Mouse (Mus musculus): Measurements from ENCODE around the gene Ncmap.
A peak's percentile ranks its signal among the peaks of the same experiment; 100 is the strongest.

The Ncmap gene

DNA sequence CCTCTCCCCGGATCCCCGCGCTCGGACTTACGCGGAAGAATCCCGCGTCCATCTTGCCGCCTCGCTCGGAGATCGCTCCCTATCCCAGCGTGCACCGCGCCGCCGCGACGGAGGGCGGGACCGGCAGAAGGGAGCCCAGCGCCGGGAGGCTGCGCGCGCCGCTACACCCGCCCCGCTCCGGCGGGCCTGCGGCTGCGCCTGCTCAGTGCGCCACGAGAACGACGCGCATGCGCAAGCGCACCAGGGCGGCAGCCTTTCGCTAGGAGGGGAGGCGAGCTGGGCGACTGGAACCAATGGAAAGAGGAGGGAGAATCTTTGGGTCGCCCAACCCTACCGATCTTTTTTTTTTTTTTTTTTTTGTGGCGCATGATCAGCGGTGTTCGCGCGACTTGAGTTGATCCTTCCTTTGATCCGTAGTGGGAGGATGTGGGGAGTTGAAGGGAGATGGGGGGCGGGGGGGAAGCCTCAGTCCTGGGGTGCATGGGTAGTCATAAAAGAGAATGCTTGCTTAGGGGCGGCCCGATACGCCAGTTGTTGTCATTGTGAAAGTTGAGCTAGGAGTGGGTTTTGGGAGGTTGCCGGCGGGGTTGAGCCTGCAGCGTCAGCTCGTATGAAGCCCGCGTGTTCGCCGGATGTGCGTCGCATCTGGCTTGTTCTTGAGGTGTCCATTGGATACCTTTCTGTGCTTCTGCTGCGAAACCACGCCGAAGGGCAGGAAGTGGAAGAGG lies 44.8 kb downstream of the Ncmap start, which contains the start of gene Srrm1:
TSS of gene Srrm1 (minus strand) at position 256 of the 728 bp plus-strand sequence.
- peak; percentile 98 to 100 for DNase-seq (ENCODE audit: low spot score in 2 of 2)

DNA sequence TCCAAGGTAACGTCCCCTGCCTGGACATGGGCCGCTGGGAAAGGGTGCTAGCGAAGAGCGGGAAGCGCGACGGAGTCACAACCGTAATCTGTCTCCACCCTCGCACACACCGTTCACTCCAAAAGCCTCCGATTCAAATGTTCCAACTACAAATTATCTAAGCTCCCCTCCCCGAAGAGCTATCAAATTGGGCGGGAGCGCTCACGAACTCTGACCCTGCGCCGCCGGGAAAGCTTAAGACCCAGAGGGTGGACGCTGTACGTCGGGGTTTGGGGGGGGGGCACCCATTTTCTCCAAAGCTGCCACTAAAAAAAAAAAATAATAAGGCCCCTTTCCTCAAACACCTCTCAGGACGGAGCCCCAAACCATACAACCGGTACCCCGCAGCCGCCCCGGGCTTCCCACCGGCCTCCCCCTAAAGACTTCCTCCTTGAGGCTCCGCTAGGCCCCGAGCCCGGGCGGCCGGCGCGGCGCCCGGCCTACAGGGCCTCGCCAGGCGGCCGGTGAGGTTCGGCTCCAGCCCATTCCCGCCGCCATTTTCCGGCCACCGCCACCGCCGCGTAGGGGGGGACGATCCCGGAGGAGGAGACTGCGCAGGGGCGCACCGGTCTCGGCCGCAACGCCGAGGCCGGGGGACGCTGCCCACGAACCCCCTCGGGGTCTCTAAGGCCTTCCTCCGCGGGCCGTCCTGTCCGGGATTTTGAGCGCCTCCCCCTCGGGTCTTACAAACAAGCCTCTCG lies 45.5 kb downstream of the Ncmap start:
- DNase-seq (ENCODE audit: low spot score in 2 of 2) = no peak

DNA sequence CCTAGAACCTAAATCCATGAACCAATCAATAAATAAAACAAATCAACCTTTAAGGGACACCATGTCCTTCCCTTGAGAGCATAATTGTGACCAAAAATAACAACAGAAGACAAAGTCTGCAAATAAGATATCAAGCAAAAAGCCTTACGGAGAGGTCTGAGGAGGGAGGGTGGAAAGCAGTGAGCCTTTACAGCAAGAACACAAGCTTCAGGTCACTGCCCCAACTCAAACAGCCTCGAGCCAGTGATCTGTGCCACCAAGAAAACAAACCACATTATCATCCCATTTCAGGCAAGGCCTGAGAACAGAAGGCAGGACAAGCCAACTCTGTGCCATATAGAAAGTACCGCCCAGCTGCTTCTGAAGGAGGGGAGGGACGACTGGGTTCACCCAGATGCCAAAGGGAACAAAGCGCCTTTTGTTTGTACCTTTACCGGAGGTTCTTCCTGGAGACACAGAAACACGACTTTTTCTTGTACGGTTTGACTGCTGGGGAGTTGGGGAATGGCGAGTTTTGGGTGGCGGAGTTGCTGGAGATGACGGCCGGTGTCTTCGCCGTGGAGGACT lies 60.6 kb downstream of the Ncmap start:
- no peak for DNase-seq (ENCODE audit: low spot score in 2 of 2)

DNA sequence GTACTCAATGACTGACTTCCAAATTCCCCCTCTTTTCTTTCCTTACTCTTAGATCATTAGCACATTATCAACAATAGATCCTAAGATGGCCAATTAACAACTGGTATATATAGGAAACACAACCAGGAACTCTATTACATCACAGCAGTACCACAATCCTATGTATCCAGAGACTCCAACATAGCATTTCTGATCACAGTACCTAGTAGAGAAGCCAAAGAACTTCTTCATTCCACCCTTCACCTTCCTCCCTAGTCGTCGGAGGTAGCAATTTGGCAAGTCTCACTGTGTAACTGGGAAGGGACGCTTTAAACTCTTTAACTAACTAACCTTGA lies 62.0 kb downstream of the Ncmap start:
- DNase-seq (ENCODE audit: low spot score in 2 of 2) = no peak

DNA sequence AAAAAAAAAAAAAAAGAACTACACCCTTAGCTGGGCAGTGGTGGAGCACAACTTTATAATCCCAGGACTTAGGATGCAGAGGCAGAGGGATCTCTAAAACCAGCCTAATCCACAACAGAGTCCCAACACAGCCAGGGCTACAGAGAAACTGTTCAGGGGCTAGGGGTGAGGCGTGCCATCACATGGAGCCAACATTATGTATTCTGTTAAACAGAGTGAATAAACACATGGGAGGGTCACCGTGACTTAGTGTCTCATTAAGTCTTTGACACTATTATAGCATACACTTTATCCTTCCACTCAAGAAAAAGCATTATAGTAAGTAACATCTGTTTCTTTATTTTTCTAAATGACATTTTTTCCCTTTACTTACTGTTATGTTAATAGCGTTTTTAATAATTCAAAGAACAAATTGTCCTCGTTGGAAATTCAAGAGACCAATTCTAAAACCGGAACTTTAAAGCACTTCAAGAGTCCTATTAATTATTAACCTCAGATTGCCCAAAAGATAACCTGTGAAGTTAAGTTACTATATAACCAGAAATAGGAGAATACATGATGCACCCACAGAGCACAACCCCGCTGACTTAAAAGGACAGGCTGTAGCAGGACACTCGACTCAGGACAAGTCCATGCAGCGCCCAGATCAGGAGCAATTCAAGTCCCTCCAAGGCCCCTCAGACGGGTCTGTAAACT lies 62.6 kb downstream of the Ncmap start:
- no peak for DNase-seq (ENCODE audit: low spot score in 2 of 2)

DNA sequence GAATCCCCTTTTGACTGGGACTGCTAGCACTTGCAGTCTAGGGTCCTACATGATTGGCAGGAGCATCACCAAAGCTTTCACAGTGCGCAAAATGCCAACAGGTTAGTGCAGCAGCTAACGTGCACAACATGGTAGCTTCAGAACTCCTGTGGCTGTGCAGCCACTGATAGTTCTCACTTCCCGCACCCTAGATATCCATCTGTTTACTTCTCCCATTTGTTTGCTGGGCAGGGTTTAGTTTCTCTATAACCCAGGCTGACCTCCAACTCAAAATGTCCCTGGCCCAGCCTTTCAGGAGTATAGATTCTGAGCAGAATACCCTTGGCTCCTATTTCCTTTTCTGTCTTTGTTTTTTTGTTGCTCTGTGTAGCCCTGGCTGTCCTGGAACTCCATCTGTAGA lies 71.6 kb downstream of the Ncmap start:
- DNase-seq (ENCODE audit: low spot score in 2 of 2) = no peak

DNA sequence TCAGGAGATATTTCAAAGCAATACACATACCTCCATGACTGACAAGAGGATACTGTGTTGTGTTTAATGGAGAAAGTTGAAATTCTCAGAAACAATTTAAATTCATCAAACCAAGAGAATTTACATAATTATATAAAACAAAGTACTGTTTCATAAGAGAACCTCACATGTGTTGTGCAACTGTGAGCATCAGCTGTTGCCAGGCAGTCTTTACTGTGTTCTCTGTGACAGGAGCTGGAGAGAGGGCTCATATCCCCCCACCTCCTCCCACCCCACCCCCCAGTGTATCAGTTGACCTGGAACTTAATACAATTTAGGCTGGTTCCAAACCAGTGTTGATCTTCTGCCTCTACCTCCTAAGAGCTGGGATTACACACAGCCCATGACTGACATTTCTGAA lies 72.0 kb downstream of the Ncmap start:
- DNase-seq (ENCODE audit: low spot score in 2 of 2) = no peak

DNA sequence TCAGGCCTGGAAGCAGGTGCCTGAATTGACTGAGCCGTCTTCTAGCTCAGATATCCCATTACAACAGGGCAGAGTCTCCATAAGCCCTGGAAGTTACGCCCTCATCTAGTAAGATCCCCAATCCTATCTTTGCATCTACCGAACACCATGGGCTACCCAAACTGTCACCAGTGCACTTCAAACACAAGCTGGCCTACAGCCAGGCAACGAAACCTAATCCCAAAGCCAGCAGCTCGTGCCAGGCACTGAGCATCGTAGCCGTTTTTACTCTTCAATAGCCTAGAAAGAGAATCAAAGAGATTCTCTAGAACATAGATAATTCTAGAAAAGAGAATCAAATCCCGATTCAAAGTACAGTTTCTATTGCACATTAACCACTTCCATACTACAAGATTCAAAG lies 75.0 kb downstream of the Ncmap start:
- no peak for DNase-seq (ENCODE audit: low spot score in 2 of 2)

Measured in heart, adult 9 months (tissue).